Mouse (Mus musculus) hindbrain, embryonic 12.5 days (tissue): ENCODE data around the gene Olfr1097. TPM values are rescaled to one million over a fixed set of nuclear protein-coding genes. Genes with fewer than 3 reads are reported as not detected.

Source experiments
- ATAC-seq: fragments of 200-750 bp; cut with Nextera tagmentation; 2 replicates; pipeline ENCODE4 v1.8.0; 2017; ENCODE audit warnings: moderate TSS enrichment; ENCODE audit not compliant: low FRiP score
- H3K27ac ChIP-seq: fragments of 300-500 bp; sonication (generic); 2 replicates; pipeline ENCODE4 v1.5.1; 2016; ENCODE audit warnings: mild to moderate bottlenecking
- H3K27me3 ChIP-seq: fragments of 300-500 bp; sonication (generic); 2 replicates; pipeline ENCODE4 v1.6.1; 2016; ENCODE audit warnings: mild to moderate bottlenecking
- H3K36me3 ChIP-seq: fragments of 300-500 bp; sonication (generic); 2 replicates; pipeline ENCODE4 v1.6.1; 2016; ENCODE audit warnings: mild to moderate bottlenecking
- H3K4me1 ChIP-seq: fragments of 300-500 bp; sonication (generic); 2 replicates; pipeline ENCODE4 v1.6.1; 2016
- H3K4me2 ChIP-seq: fragments of 300-500 bp; sonication (generic); replicated peaks from 2 replicates; pipeline ENCODE4 v1.6.1; 2016; ENCODE audit warnings: mild to moderate bottlenecking
- H3K4me3 ChIP-seq: fragments of 300-500 bp; sonication (generic); 2 replicates; pipeline ENCODE4 v1.5.1; 2016; ENCODE audit warnings: mild to moderate bottlenecking
- H3K9ac ChIP-seq: fragments of 300-500 bp; sonication (generic); 2 replicates; pipeline ENCODE4 v1.6.1; 2016; ENCODE audit warnings: mild to moderate bottlenecking, moderate library complexity
- H3K9me3 ChIP-seq: fragments of 300-500 bp; sonication (generic); replicated peaks from 2 replicates; pipeline ENCODE4 v1.6.1; 2016; ENCODE audit warnings: mild to moderate bottlenecking
- WGBS: fragments of 180-500 bp; shearing (Covaris S2); methylation state at CpG from one replicate; pipeline ENCODE4 v1.1.7; 2016; 5-methylcytosine and 5-hydroxymethylcytosine counted together
- polyA plus RNA-seq: library from polyadenylated mRNA; unstranded; fragments of >200 nt; fragmentation: Nextera tagmentation; extraction: Ambion mirVana; gene quantifications from 2 replicates; pipeline ENCODE4 v1.2.1, GENCODE M21; 2016

The Olfr1097 gene
- not detected in 2 replicates for polyA plus RNA-seq

DNA sequence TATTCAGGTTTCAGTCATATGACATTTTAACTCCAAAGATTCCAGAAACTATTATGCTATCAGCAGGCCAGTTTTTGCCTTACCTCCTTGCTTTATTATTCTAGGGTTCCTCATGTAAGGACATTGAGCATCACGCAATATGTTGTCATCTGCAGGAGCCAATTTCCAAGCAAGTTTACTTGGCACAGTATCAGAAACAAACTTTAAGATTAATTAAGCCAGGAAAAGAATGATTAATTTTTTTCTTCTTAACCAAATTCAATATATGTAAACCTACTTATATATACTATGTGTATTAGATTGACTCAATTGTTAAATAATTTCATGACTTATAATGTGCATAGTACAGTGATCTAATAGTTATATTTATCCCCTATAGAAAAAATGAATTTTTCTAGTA lies at the start of gene Olfr1097:
Gene Olfr1097 (minus strand): TSS at position 101 of the 400 bp plus-strand sequence.
- Histone ChIP-seq H3K4me1 (no peaks in the 10 kb centered on the region), H3K27me3 (no peaks in the 10 kb centered on the region), H3K36me3 (no peaks in the 10 kb centered on the region), H3K4me2 (no peak within 1 kb of the TSS), H3K9ac (no peak within 1 kb of the TSS), H3K4me3 (no peak within 1 kb of the TSS), H3K27ac (no peak within 1 kb of the TSS), H3K9me3 (no peaks in the 10 kb centered on the region)
- WGBS = 98% methylated on average over 1 of the region's 1 CpGs
- ATAC-seq = no peak

DNA sequence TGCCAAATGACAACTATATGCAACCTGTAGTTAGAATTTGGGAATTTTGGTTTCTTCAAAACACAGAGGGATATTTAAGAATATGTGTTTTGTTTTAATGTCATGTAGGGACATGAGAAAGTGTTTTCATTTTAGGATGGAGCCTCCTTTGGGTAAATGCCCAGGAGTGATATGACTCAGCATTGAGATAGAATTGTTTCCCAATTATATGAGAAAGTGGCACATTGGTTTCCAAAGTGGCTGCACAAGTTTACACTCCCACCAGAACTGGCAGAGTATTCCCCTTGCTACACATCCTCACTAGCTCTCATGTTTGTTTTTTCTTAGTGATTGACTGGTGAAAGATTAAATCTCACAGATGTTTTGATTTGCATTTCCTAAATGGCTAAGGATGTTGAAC lies 34.5 kb upstream of the Olfr1097 start:
- no peaks in the 10 kb centered on the region for H3K27me3 ChIP-seq

DNA sequence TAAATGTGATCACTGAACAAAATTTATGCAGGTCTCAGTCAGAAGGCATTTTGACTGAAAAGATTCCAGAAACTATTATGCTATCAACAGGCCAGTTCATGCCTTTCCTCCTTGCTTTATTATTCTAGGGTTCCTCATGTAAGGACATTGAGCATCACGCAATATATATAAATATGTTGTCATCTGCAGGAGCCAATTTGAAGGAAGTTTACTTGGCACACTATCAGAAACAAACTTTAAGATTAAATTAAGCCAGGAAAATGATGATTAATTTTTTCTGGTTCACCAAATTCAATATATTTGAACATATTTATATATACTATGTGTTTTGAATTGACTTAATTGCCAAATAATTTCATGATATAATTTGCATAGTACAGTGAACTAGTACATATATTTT lies 32.4 kb upstream of the Olfr1097 start, which contains the start of gene Olfr1098:
Gene Olfr1098 (minus strand): TSS at position 101 of the 400 bp plus-strand sequence.
- H3K4me1 ChIP-seq = no peaks in the 10 kb centered on the region
- no peak within 1 kb of the TSS for H3K9ac ChIP-seq
- no peak for ATAC-seq
- 86% methylated on average over 1 of the region's 1 CpGs for WGBS
- H3K4me3 ChIP-seq = no peak within 1 kb of the TSS
- no peak within 1 kb of the TSS for H3K27ac ChIP-seq
- H3K27me3 ChIP-seq = no peaks in the 10 kb centered on the region
- H3K36me3 ChIP-seq = no peaks in the 10 kb centered on the region
- H3K9me3 ChIP-seq = no peaks in the 10 kb centered on the region
- H3K4me2 ChIP-seq = no peak within 1 kb of the TSS

More for the DNA sequence above, 34.5 kb upstream of the Olfr1097 start:
- Histone ChIP-seq H3K4me1 (no peaks in the 10 kb centered on the region), H3K9ac (no peak overlapping the region), H3K27ac (no peak overlapping the region), H3K9me3 (no peaks in the 10 kb centered on the region), H3K36me3 (no peaks in the 10 kb centered on the region), H3K4me2 (no peak overlapping the region), H3K4me3 (no peak overlapping the region)
- ATAC-seq = no peak

DNA sequence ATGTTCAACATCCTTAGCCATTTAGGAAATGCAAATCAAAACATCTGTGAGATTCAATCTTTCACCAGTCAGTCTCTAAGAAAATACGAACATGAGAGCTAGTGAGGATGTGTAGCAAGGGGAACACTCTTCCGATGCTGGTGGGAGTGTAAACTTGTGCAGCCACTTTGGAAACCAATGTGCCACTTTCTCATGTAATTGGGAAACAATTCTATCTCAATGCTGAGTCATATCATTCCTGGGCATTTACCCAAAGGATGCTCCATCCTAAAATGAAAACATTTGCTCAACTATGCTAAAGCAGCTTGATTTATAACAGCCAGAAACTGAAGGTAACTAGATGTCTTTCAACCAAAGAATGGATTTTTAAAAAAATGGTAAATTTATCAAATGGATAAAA lies 13.6 kb upstream of the Olfr1097 start:
- no peak overlapping the region for H3K4me2 ChIP-seq
- 88% methylated on average over 2 of the region's 2 CpGs for WGBS
- H3K4me1 ChIP-seq = no peaks in the 10 kb centered on the region
- no peaks in the 10 kb centered on the region for H3K27me3 ChIP-seq
- no peak overlapping the region for H3K4me3 ChIP-seq
- H3K36me3 ChIP-seq = no peaks in the 10 kb centered on the region
- ATAC-seq = no peak
- no peak overlapping the region for H3K27ac ChIP-seq
- H3K9ac ChIP-seq = no peak overlapping the region
- H3K9me3 ChIP-seq = no peaks in the 10 kb centered on the region

DNA sequence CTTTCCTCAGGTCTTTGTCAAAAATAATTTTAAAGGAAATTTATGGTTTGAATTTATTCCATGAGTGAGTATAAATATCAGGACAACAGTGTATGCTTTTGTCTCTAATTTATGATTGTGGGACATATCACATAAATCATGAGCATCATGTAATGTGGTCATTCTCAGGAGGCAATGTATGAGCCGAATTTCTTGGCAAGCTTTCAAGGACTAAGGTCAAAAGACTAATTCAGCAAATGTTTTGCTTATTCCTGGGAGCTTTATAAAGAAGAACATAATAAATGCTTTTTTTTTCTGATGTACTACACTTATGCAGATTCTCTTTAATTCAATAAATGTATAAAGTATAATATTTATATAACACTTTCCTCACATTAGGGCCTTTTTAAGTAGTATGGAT lies 17.3 kb downstream of the Olfr1097 start, which contains the start of gene Gm13723:
Gene Gm13723 (minus strand): TSS at position 101 of the 400 bp plus-strand sequence.
- Histone ChIP-seq H3K4me3 (no peak within 1 kb of the TSS), H3K27me3 (no peaks in the 10 kb centered on the region), H3K9ac (no peak within 1 kb of the TSS), H3K27ac (no peak within 1 kb of the TSS), H3K4me2 (no peak within 1 kb of the TSS), H3K4me1 (no peaks in the 10 kb centered on the region), H3K9me3 (0 out of 2 replicates have a peak, but pooled peaks cover 2% of the 10 kb centered on the region), H3K36me3 (no peaks in the 10 kb centered on the region)
- 76% methylated on average over 1 of the region's 1 CpGs for WGBS
- no peak for ATAC-seq

DNA sequence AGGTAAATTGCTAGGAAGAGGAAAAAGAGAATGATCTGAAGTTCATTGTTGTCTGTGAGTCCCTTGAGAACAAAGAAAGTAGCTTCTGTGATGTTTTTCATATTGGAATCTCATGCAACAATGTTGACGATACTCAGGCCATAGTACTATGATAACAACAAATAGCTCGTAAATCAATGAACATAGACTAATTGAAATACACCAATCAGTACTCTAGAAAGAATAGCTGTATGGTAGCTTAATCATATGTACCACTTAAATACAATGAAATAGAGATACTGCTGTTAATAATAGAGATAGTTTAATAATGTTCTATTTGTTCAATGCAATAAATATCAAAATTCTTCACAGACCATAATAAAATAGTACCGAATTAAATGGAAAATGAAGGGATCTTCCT lies 40.4 kb downstream of the Olfr1097 start, which contains the start of gene Olfr1095:
Gene Olfr1095 (minus strand): TSS at position 101 of the 400 bp plus-strand sequence.
- no peak within 1 kb of the TSS for H3K4me2 ChIP-seq
- WGBS = 90% methylated on average over 3 of the region's 3 CpGs
- ATAC-seq = no peak
- no peaks in the 10 kb centered on the region for H3K27me3 ChIP-seq
- H3K9ac ChIP-seq = no peak within 1 kb of the TSS
- no peaks in the 10 kb centered on the region for H3K9me3 ChIP-seq
- H3K4me3 ChIP-seq = no peak within 1 kb of the TSS
- no peaks in the 10 kb centered on the region for H3K36me3 ChIP-seq
- H3K27ac ChIP-seq = no peak within 1 kb of the TSS
- no peaks in the 10 kb centered on the region for H3K4me1 ChIP-seq

Other genes with a start within 250 kb of the Olfr1097 start
- gene Olfr1085, start 230.2 kb downstream of the Olfr1097 start, polyA plus RNA-seq = not detected in 2 replicates
- not detected in 2 replicates for gene Olfr1086, start 212.1 kb downstream of the Olfr1097 start, polyA plus RNA-seq
- gene Olfr1087, start 193.8 kb downstream of the Olfr1097 start, polyA plus RNA-seq = not detected in 2 replicates
- not detected in 2 replicates for gene Olfr1089, start 158.5 kb downstream of the Olfr1097 start, polyA plus RNA-seq
- not detected in 2 replicates for gene Olfr1090, start 133.2 kb downstream of the Olfr1097 start, polyA plus RNA-seq
- gene Olfr1093, start 109.7 kb downstream of the Olfr1097 start, polyA plus RNA-seq = not detected in 2 replicates
- not detected in 2 replicates for gene Olfr141, start 82.2 kb downstream of the Olfr1097 start, polyA plus RNA-seq
- not detected in 2 replicates for gene Olfr1094, start 67.6 kb downstream of the Olfr1097 start, polyA plus RNA-seq
- gene Olfr1095, start 40.5 kb downstream of the Olfr1097 start, polyA plus RNA-seq = not detected in 2 replicates
- not detected in 2 replicates for gene Gm13723, start 17.4 kb downstream of the Olfr1097 start, polyA plus RNA-seq
- gene Olfr1098, start 32.3 kb upstream of the Olfr1097 start, polyA plus RNA-seq = not detected in 2 replicates
- not detected in 2 replicates for gene Olfr1099, start 68.5 kb upstream of the Olfr1097 start, polyA plus RNA-seq
- not detected in 2 replicates for gene Olfr1100, start 87.7 kb upstream of the Olfr1097 start, polyA plus RNA-seq
- gene Olfr1101, start 99.0 kb upstream of the Olfr1097 start, polyA plus RNA-seq = not detected in 2 replicates
- not detected in 2 replicates for gene Olfr1102, start 106.2 kb upstream of the Olfr1097 start, polyA plus RNA-seq
- gene Olfr1104, start 134.9 kb upstream of the Olfr1097 start, polyA plus RNA-seq = not detected in 2 replicates
- not detected in 2 replicates for gene Olfr1105, start 144.3 kb upstream of the Olfr1097 start, polyA plus RNA-seq
- not detected in 2 replicates for gene Olfr1106, start 160.1 kb upstream of the Olfr1097 start, polyA plus RNA-seq
- gene Olfr1107, start 183.6 kb upstream of the Olfr1097 start, polyA plus RNA-seq = not detected in 2 replicates
- gene Olfr1109, start 203.8 kb upstream of the Olfr1097 start, polyA plus RNA-seq = not detected in 2 replicates
- not detected in 2 replicates for gene Olfr259, start 222.4 kb upstream of the Olfr1097 start, polyA plus RNA-seq
- gene Olfr1110, start 248.1 kb upstream of the Olfr1097 start, polyA plus RNA-seq = not detected in 2 replicates